Mouse (Mus musculus): Measurements from ENCODE around the gene Myo19.

- TF ChIP-seq CTCF (IDR thresholded peaks at IDR 0.05; ENCODE audit: borderline replicate concordance, insufficient read depth, low read length), result no peak
- no peak for TF ChIP-seq POLR2A (IDR thresholded peaks at IDR 0.05; ENCODE audit: low read depth, low read length)
Measured at GRCm38 (mm10) chr11:84959701-84960181, 79.8 kb downstream of the Myo19 start.
